Mouse (Mus musculus): Measurements from ENCODE around the gene Ccp110.

Ccp110 gene

DNA sequence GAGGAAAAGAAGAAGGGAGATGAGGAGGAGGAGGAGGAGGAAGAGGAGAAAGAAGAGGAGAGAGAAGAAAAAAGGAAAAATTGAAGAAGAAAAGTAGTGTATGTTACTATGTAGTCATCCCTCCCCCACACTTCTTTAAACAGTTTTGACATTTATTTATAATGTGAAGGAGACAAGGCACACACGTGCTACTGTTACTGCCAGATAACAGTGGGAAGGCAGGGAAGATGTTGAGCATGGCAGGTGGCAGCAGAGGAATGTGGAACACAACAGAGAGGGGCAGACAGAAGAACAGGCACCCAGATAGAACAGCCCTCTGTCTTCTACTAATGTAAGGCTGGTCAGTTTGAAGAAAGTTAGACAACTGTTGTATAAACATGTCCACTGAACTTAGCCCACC lies 57.3 kb downstream of the Ccp110 start:
- DNase-seq = no peak

DNA sequence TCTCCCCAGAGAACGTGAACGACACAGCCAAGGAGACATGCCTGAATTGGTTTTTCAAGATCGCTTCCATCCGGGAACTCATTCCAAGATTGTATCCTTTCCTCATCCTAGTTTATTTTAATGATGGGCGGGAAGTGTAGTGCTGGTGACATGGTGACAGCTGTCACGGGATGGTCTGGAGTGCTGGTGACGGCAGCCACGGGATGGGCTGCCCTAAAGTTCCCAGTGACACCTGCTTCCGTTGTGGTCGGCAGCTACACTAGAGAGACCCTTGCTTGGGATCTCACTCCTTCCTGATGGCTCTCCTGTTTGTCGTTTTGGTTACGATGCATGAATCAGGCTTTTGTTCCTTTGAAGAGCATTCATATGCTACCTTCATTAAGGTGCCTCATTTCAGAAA lies 60.7 kb downstream of the Ccp110 start:
- no peak for DNase-seq

DNA sequence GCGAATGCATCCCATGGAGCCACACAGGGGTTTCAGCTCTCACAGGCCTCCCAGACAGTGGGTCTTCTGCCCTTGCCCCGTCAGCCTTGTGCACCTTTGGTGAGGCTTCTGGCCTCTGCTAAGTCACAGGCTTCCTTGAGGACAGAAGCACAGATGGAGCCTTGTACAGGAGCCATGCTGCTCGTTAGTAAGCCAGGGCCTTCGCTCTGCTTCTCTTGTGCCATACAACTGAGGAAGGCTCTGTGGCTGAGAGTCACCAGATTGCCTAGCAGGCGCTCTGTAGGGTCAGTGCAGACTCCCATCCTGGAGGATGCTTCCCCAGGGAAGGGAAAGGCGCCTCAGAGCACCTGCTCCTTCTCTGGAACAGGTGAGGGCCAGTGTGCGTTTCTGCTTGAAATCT lies 63.6 kb downstream of the Ccp110 start:
- no peak for DNase-seq

DNA sequence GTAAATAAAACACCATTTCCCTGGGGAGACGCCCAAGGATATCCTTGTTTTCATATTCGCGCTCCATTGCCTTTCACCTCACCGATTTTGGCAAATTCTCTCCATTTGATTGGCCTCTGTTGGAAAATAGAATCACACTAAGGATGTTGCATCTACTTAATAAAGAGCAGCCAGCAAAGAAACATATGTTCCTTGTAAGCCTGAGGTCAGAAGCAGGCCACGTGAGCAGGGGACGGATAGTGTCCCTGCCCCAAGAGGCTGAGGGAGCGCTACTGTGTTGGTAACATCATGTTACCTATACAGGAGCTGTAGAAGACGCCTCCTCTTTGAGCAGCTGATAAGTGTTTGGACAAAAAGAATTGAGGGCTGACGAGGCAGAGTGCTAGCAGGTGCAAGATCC lies 64.1 kb downstream of the Ccp110 start:
- DNase-seq = no peak

DNA sequence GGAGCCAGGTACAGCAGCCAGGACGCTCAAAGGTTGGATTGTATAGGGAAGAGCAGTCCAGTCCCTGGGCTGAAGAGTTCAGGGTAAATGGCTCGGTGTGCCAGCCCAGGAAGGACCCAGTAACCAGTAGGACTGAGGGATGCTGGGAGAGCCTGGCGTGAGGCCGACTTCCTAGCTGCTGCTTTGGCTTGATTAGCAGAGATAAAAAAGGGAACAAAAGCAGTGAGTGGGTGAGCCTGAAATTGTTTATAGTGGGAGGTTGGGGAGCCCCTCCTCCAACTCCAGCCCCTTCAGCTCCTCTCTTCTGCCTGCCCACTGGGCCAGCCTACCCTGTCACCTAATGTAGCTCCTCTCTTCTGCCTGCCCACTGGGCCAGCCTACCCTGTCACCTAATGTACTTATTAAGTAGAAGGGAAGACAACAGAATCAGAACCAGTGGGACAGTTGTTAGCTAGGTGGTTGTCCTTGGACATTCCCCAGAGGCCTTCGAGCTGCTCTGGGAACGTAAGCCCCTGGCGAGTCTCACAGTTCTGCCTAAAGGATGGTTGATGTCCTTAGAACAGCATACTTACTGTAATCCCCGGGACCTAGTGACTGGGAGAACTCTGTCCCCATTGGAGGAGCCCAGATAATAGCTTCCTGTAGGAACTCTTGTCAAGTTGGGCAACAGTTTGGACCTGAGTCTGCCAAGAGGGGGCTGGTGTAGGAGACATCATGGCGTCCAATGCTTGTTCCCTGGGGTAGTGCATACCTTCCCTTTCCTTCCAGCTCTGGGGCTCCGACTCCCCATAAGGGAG lies 65.4 kb downstream of the Ccp110 start:
- peak in 1 of 2 experiments; percentile 40 for DNase-seq

DNA sequence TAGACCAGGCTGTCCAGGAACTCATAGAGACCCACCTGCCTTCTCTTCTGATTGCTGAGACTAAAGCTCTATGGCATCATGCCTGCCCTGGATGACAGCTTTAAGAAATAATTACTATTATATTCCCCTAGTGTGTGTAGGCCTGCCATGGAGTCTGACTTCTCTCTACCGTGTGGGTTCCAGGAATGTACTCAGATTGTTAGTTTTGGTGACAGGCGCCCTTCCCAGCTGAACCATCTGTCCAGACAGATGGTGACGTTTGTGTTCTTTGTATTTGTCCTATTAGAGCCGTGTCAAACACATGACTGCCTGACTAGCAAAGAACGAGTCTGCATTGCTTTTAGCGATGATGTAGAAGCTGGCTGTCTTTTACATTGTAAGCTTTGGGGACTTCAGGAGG lies 66.2 kb downstream of the Ccp110 start:
- DNase-seq = no peak

DNA sequence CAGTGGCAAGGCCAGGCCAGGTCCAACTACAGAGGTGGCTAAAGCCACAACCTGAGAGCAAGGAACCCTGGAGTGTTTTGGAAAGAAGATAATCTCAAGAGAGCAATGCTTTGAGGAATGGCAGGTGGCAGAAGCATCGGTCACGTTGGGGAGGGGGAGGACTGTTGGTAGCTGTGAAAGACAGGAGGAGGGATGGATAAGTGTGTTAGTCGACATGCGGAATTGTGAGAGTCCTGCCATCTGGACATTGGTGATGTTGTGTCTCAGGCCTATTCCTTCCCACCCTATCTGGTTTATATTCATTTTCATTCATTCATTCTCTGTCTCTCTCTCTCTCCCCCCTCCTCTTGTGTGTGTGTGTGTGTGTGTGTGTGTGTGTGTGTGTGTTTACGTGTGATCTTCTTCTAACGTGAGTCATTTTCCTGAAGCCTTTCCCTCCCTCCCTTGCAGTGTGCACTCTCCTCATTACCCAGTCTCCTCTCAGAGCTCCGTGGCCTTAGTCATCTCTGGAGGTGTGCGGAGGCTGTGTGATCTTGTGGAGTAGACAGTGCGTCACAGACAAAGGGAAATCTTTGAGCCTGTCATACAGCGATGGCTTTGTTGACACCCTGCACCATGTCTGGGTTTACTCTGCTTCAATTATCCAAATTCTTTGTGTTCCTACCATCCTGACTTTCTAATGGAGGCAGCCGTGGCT lies 71.1 kb downstream of the Ccp110 start:
- no peak for DNase-seq

DNA sequence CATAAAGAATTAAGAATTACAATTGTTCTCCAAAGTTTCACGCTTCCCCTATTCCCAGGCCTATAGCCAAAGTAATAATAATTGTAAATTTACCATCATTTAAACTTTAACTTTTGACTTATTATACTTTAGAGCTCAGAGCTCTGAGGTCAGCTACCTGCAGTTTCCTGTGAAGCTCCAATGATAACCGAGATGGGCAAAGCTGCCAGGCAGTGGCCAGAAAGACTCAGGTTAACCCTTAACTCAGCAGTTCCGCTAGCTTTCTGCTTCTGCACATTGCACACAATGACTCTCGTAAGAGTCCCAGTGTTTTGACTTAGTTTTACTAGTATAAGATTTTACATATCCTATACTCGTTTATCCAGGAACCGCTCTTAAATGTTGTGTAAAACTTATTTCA lies 73.7 kb downstream of the Ccp110 start:
- DNase-seq = peak; percentile 38 to 75

Measured in kidney, postnatal 25 days (tissue).